Mouse (Mus musculus) frontal cortex, postnatal 14 days (tissue): ENCODE results near the gene Lilr4b.
"Not testable (repeated sequence)": the region's sequence is repeated elsewhere in the genome, so short reads cannot be mapped to it uniquely, and the experiment has no call there.

Experiments
- DNase-seq, 2 experiments: peaks; one replicate each; pipeline ENCODE4 v3.0.0; 2022; ENCODE audit warnings: low spot score in 2 of 2

Lilr4b gene

GRCm38 (mm10) chr10:51480397-51480796 is at the start of gene Lilr4b, which contains the start of gene Gm49339:
TSS of gene Lilr4b (plus strand) at chr10:51480632.
TSS of gene Gm49339 (plus strand) at chr10:51480612.
- not testable (repeated sequence) for DNase-seq

- DNase-seq: no peak
Measured at GRCm38 (mm10) chr10:51432940-51433339, 47.5 kb upstream of the Lilr4b start.

- DNase-seq: no peak
Measured at GRCm38 (mm10) chr10:51435684-51436083, 44.7 kb upstream of the Lilr4b start.

GRCm38 (mm10) chr10:51451610-51452009 is 28.8 kb upstream of the Lilr4b start:
- no peak for DNase-seq

DNA sequence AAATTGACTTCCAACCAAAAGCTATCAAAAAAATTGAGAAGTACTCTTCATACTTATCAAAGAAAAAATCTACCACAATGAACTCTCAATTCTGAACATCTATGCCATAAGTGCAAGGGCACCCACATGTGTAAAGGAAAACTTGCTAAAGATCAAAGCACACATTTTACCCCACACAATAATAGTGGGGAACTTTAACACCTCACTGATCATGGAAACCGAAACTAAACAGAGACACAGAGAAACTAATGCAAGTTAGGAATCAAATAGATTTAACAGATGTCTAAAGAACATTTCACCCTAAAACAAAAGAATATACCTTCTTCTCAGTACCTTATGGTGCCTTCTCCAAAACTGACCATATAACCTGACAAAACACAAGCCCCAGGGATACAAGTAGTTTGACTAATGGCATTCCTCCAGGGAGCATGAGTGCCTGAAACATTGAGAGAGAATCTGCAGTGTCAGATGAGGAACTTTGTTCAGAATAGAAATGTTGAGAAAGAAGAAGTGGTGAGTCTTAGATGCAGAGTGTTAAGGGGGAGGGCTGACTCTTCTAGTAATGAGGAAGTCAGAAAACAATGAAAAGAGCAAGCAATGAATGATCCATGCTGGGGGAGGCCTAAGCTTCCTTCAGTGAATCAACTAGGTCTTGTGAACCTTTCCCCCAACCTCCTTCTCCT is 26.7 kb upstream of the Lilr4b start:
- no peak for DNase-seq

DNA sequence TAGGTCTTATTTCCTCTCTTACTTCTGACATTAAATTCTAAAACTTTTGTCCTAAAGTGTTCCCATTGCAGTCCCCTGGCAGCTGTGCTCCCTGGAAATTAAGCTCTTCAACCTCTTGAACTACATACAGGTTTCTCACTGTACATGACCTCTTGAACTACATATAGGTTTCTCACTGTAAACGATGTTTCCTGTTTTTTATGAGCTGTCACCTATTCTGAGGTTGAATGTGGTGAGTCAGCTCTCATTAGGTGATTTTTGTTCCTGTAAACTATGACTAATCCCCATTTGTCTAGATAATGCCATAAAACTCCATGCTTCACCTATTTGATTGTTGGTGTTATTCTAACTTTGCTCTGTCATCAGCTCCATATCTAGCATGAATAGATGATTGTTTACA is 26.1 kb upstream of the Lilr4b start:
- DNase-seq: no peak

DNA sequence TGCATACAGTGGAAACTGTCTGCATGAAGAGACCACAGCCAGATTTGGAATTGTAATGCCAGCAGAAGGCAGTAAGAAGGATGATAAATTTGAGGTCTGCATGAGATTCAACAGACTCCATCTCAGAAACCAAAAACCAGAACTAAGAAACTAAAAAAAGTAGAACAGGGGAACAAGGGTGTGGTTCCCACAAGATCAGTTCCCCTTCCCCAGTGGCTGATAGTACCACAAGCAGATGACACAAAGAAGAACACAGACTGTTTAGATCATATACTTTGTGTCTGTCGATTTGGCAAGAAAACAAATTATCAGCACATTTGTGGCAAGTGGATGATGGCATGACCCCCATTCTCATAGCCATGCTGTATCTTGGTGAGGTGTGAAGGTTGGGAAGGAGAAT is 24.7 kb upstream of the Lilr4b start:
- DNase-seq: no peak

DNA sequence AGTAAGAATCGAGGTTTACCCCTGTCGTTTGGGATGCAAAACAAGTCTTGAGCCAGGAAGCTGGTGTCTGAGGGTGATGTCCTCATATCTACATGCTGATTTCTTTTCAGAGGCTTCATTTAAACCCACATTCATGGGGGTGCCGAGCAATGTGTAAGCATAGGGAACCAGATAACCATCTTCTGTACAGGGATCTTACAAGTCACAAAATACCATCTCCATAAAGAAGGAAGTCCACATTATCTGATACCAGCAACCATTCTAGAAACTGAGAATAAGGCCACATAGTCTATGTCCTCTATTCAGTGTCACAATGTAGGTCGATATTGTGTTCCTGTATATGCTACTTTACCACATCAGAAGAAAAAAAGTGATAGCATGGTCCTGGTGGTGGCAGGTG is 24.1 kb upstream of the Lilr4b start:
- no peak for DNase-seq

GRCm38 (mm10) chr10:51463800-51464199 is 16.6 kb upstream of the Lilr4b start:
- not testable (repeated sequence) for DNase-seq

GRCm38 (mm10) chr10:51490691-51491090 is 10.3 kb downstream of the Lilr4b start, which contains the start of gene Lilrb4a:
TSS of gene Lilrb4a (plus strand) at chr10:51490956.
- not testable (repeated sequence) for DNase-seq

DNA sequence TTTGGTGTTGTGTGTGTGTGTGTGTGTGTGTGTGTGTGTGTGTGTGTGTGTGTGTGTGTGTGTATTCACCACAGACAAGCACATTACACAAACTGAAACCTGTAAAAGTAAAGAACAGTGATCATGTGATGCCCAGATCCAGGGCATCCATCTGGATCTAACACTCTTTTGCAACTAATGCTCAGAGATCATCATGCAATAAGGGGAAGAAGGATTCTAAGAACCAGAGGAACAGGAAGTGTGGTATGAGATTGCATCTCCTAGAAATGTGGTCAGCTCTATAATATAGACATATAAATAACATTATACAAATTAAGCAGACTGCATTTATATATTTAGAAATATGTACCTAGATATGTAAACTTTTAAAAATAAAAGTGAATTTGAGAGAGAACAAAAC is 39.6 kb downstream of the Lilr4b start:
- no peak for DNase-seq

DNA sequence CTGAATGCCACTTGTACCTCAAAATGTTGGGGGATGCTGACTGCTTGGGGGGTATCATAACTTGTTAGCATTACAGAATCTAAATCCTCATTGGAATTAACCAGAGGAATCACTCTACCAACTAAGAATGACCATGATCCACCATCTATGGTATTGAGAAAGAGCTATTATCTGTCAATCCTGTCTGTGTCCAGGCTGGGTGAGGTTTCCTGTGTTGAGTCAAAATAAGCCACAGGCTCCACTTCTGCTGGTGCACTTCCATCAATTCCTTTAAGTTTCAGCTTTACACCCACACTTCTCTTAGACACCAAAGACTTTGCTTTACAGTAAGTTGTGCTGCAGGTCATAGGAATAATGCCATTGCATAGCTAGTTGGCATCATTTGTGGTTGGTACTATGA is 41.0 kb downstream of the Lilr4b start:
- no peak for DNase-seq

- DNase-seq: no peak
Measured at GRCm38 (mm10) chr10:51526090-51526489, 45.7 kb downstream of the Lilr4b start.

DNA sequence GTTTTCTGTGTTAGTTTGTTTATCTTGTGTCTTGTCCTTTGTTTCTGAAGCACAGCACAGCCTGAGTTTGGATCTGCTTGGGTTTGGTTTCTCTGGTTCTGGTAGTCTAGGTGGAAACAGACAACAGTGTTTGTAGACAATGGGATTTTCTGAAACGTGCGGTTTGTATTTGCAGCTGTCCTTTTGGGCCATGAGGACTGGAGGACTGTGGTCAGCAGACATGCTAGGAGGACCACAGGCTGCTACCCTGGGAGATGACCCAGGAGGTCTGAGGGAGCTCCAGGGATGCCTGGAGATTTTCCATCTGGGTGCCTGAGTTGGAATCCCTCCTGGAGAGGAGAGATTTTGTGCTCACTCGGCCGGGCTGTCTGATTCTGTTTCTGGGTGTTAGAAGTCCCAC is 46.2 kb downstream of the Lilr4b start:
- no peak for DNase-seq

GRCm38 (mm10) chr10:51528840-51529434 is 48.5 kb downstream of the Lilr4b start:
- no peak for DNase-seq

GRCm38 (mm10) chr10:51529497-51529896 is 49.1 kb downstream of the Lilr4b start:
- DNase-seq: no peak

DNA sequence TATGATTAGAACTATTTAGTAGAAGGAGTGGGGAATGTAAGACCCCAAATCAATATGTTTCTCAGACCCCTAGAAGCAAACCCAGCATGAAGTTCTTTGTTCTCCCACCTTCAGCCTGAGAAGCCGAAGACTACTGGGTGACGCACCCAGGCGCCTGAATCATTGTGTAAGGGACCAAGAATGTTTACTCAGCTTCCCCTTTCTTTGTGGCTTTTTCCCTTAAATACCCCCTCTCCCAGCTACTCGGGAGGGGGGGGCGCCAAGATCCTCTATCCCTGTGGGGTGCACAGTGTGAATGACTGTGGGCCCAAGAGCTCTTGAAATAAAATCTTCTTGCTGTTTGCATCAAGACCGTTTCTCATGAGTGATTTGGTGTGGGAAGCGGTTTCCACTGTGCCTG is 50.4 kb downstream of the Lilr4b start:
- no peak for DNase-seq
